Mouse (Mus musculus) CD8-positive naive resting alpha-beta T cell, adult 57 days (primary cell): ENCODE results near the gene Adcy2. TPM values are rescaled to one million over a fixed set of nuclear protein-coding genes. Genes with fewer than 3 reads are reported as not detected.

ENCODE experiments used
- total RNA-seq: library from RNA; stranded (reverse); gene quantifications from one replicate; pipeline ENCODE4 v1.2.4, GENCODE M21; 2023

The Adcy2 gene
- not detected for total RNA-seq

DNA sequence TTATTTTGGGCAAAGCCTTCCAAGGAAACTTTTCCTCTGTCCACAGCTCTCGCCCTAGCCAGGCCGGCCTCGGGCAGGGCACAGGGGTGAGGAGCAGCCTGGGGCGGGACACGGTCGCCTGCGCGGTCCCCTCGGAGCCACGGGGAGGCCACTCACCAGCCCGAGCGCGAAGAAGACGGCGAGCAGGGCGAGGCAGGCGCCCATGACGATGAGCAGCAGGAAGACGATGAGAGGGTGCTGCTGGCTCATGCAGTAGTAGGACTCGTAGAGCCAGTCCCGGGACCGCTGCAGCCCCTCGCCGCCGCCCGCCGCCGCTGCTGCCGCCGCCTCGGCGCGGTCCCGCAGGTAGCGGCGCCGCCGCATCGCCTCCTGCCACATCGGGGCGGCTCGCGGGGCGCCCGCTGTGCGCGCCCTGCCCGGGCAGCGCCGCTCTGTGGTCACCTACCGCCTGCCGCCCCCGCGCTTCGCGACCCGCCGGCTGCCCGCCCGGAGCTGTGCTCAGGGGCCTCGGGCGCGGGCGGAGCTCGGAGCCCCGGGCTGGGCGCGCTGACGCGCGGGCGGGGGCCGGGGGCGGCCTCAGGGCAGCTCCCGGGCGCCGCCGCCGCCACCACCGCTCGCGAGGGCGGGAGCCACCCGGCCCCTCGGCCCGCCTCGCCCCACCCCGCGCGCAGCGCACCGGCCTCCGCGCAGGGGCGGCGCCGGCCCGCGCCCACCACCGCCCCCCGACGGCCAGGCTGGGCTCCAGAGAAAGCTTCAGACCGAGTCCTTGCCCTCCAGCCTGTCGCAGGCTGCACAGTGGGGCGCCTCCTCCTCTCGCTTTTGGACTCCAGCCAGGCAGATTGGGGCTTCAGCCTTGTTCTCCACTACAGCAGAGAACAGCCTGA lies at the start of gene Adcy2:
Gene Adcy2, minus strand, starts transcription at position 624 of the 884 bp plus-strand sequence.

DNA sequence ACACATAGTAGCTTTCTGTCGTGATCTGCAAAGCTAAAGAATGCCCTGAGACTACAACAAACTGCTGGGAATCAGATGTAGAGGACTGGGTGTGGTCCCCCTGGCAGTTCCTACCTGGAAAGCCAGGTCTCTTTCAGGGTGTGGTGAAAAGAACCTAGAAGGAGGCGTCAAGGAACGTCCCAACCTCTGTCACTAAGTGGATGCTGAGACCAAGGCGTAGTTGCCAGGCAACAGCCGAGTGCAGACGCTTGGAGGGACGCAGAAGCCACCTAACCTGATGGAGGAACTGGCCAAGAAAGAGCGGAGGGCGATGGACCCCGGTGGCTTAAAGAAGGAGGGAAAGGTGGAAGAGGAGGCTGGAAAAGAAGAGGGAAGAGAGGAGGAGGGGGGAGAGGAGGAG lies 402.1 kb downstream of the Adcy2 start, which contains the start of gene 1700001L19Rik:
Gene 1700001L19Rik, plus strand, starts transcription at position 223 of the 400 bp plus-strand sequence.

DNA sequence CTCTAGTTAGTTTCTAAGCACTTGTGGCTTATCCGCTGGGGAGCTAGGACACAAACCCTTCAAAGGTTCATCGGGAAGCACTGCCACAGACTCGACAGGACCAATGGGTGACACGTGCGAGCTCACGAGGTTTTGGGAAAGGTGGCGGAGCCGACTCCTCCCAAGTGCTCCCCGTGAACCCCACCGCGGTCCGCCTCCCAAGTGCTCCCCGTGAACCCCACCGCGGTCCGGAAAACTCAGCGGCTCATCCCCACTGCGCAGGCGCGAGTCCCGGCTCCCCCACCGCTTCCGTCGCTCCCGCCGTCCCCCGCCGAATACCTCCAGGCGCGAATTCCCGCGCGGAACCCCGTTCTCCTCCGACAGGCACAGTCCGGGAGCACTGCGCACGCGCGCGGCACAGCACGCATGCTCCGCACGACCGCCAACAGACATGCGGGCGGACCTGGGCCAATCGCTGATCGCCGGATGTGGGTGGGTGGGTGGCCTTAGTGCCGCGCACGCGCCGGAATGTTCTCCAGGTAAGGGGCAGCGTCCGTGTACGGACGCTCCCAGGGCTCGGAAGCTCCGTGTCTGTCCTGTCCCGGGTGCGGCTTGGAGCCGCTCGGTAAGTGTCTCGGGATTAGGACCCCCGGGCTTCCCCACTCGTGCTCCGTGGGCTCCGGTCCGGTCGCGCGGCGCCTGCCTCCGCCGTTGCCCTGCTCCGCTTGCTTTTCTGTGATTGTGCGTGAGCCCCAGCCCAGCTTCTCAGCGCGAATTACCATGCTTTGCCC lies 417.4 kb downstream of the Adcy2 start, which contains the start of the genes Mtrr and Fastkd3:
Gene Mtrr, minus strand, starts transcription at position 403 of the 770 bp plus-strand sequence.
Gene Fastkd3, plus strand, starts transcription at position 488 of the 770 bp plus-strand sequence.

